Mouse (Mus musculus) MEL (cell line): ENCODE measurements around the gene Calm3.

ENCODE experiments used
- CHD2 ChIP-seq: IDR thresholded peaks from 2 replicates; pipeline ENCODE4 v1.6.1; 2011; ENCODE audit warnings: low read length, improper control_type of control experiment
- MEF2A ChIP-seq: IDR thresholded peaks from 2 replicates; pipeline ENCODE4 v1.6.1; 2014; ENCODE audit warnings: low read depth, mild to moderate bottlenecking, inconsistent platforms, low read length, improper control_type of control experiment; ENCODE audit not compliant: poor library complexity, insufficient replicate concordance, severe bottlenecking; ENCODE audit errors: extremely low read depth
- TAL1 ChIP-seq: IDR thresholded peaks from 2 replicates; pipeline ENCODE4 v1.6.1; 2012; ENCODE audit warnings: mild to moderate bottlenecking, inconsistent platforms, low read length, moderate library complexity, mixed read lengths
- TCF12 ChIP-seq: IDR thresholded peaks from 2 replicates; pipeline ENCODE4 v1.6.1; 2014; ENCODE audit warnings: low read depth, mild to moderate bottlenecking, inconsistent platforms, low read length, improper control_type of control experiment, moderate library complexity

DNA sequence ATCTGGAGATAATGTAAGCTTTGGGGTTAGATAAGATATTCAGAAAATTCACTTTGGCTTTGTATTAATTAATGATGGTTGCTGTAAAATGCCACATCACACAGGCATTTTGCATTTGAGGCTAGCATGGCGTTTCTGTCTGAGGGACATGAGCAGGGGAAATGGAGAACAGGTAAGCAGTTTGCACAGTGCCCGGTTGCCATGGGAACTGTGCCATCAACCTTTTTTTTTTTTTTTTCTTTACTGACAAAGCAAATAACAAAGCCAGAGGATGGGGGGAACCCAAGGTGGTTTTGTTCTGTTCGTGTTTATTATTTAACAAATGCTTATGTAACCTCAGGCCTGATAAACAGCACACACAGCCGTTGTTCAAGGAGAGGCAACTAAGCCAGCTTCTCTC lies 18.9 kb upstream of the Calm3 start:
- no peak for TF ChIP-seq TCF12
- no peak for TF ChIP-seq MEF2A
- TF ChIP-seq TAL1, result no peak
- TF ChIP-seq CHD2, result no peak
